Mouse (Mus musculus): ENCODE measurements around the gene Ebf1. TPM values are rescaled to one million over a fixed set of nuclear protein-coding genes. Genes with fewer than 3 reads are reported as not detected.

Gene Ebf1
- polyA plus RNA-seq, 1 experiment from 2014 or later = 12.1 TPM

GRCm38 (mm10) chr11:44654340-44655019, 37.4 kb downstream of the Ebf1 start:
- no peak overlapping the region for H3K4me2 ChIP-seq (replicated peaks)
- no peak overlapping the region for H3K9ac ChIP-seq
- no peaks in the 10 kb centered on the region for H3K27me3 ChIP-seq (replicated peaks)
- no peak overlapping the region for H3K27ac ChIP-seq
- no peaks in the 10 kb centered on the region for H3K36me3 ChIP-seq
- no peak for ATAC-seq
- no peak overlapping the region for H3K4me3 ChIP-seq (replicated peaks)
- WGBS = 73% methylated on average over 8 of the region's 8 CpGs
- H3K9me3 ChIP-seq = no peaks in the 10 kb centered on the region
- H3K4me1 ChIP-seq (replicated peaks) = no peaks in the 10 kb centered on the region

- no peak overlapping the region for H3K4me2 ChIP-seq (replicated peaks)
- no peak overlapping the region for H3K9ac ChIP-seq
- no peaks in the 10 kb centered on the region for H3K36me3 ChIP-seq
- no peak for ATAC-seq
- 54% methylated on average over 5 of the region's 5 CpGs for WGBS
- H3K4me3 ChIP-seq (replicated peaks) = no peak overlapping the region
- H3K4me1 ChIP-seq (replicated peaks) = no peaks in the 10 kb centered on the region
- no peaks in the 10 kb centered on the region for H3K9me3 ChIP-seq
- no peaks in the 10 kb centered on the region for H3K27me3 ChIP-seq (replicated peaks)
- no peak overlapping the region for H3K27ac ChIP-seq
Observed at GRCm38 (mm10) chr11:44655468-44655867, 38.4 kb downstream of the Ebf1 start.

GRCm38 (mm10) chr11:44656916-44657315, 39.8 kb downstream of the Ebf1 start:
- ATAC-seq = no peak
- Histone ChIP-seq H3K4me2 (replicated peaks) (no peak overlapping the region), H3K9me3 (no peaks in the 10 kb centered on the region), H3K27ac (no peak overlapping the region), H3K4me1 (replicated peaks) (no peaks in the 10 kb centered on the region), H3K4me3 (replicated peaks) (no peak overlapping the region), H3K9ac (no peak overlapping the region), H3K27me3 (replicated peaks) (no peaks in the 10 kb centered on the region; the same call in 1 of the 2 replicates), H3K36me3 (no peaks in the 10 kb centered on the region)

- Histone ChIP-seq H3K9me3 (no peaks in the 10 kb centered on the region), H3K4me1 (replicated peaks) (no peaks in the 10 kb centered on the region), H3K36me3 (no peaks in the 10 kb centered on the region), H3K9ac (no peak overlapping the region), H3K27ac (no peak overlapping the region), H3K4me2 (replicated peaks) (no peak overlapping the region), H3K27me3 (replicated peaks) (no peaks in the 10 kb centered on the region; the same call in 1 of the 2 replicates), H3K4me3 (replicated peaks) (no peak overlapping the region)
- ATAC-seq = no peak
- 67% methylated on average over 6 of the region's 6 CpGs for WGBS
Observed at GRCm38 (mm10) chr11:44657833-44658395, 40.8 kb downstream of the Ebf1 start.

- Histone ChIP-seq H3K4me1 (replicated peaks) (peaks cover 6% of the 10 kb centered on the region), H3K9ac (no peak overlapping the region), H3K27me3 (replicated peaks) (peaks cover 14% of the 10 kb centered on the region; the same call in 1 of the 2 replicates), H3K4me2 (replicated peaks) (no peak overlapping the region), H3K4me3 (replicated peaks) (no peak overlapping the region), H3K9me3 (no peaks in the 10 kb centered on the region), H3K36me3 (no peaks in the 10 kb centered on the region), H3K27ac (no peak overlapping the region)
- no peak for ATAC-seq
- WGBS = 75% methylated on average over 5 of the region's 5 CpGs
Observed at GRCm38 (mm10) chr11:44661875-44662274, 44.8 kb downstream of the Ebf1 start.

GRCm38 (mm10) chr11:44663609-44664141, 46.6 kb downstream of the Ebf1 start:
- WGBS = 71% methylated on average over 4 of the region's 4 CpGs
- ATAC-seq = no peak
- no peak overlapping the region for H3K4me2 ChIP-seq (replicated peaks)
- no peak overlapping the region for H3K9ac ChIP-seq
- no peak overlapping the region for H3K4me3 ChIP-seq (replicated peaks)
- peaks cover 14% of the 10 kb centered on the region; the same call in 1 of the 2 replicates for H3K27me3 ChIP-seq (replicated peaks)
- peaks cover 6% of the 10 kb centered on the region for H3K4me1 ChIP-seq (replicated peaks)
- no peaks in the 10 kb centered on the region for H3K36me3 ChIP-seq
- no peaks in the 10 kb centered on the region for H3K9me3 ChIP-seq
- no peak overlapping the region for H3K27ac ChIP-seq

GRCm38 (mm10) chr11:44665156-44665682, 48.1 kb downstream of the Ebf1 start:
- Histone ChIP-seq H3K27me3 (replicated peaks) (peaks cover 14% of the 10 kb centered on the region; the same call in 1 of the 2 replicates), H3K4me2 (replicated peaks) (peak overlapping the region; percentile 50), H3K4me1 (replicated peaks) (peaks cover 6% of the 10 kb centered on the region), H3K9me3 (no peaks in the 10 kb centered on the region), H3K27ac (0 out of 2 replicates have a peak overlapping the region, but pooled peaks have one; percentile 28), H3K9ac (peak overlapping the region; percentile 4; the same call in 1 of the 2 replicates), H3K36me3 (no peaks in the 10 kb centered on the region), H3K4me3 (replicated peaks) (peak overlapping the region; percentile 17)
- ATAC-seq = no peak
- WGBS = 12% methylated on average over 18 of the region's 18 CpGs

- Histone ChIP-seq H3K4me3 (replicated peaks) (no peak overlapping the region), H3K27me3 (replicated peaks) (peaks cover 14% of the 10 kb centered on the region; the same call in 1 of the 2 replicates), H3K4me2 (replicated peaks) (no peak overlapping the region), H3K36me3 (no peaks in the 10 kb centered on the region), H3K27ac (no peak overlapping the region), H3K4me1 (replicated peaks) (peaks cover 6% of the 10 kb centered on the region), H3K9me3 (no peaks in the 10 kb centered on the region), H3K9ac (no peak overlapping the region)
- WGBS = 59% methylated on average over 7 of the region's 7 CpGs
- ATAC-seq = no peak
Observed at GRCm38 (mm10) chr11:44665741-44666531, 48.8 kb downstream of the Ebf1 start.

GRCm38 (mm10) chr11:44666741-44667140, 49.6 kb downstream of the Ebf1 start:
- H3K36me3 ChIP-seq = no peaks in the 10 kb centered on the region
- peaks cover 6% of the 10 kb centered on the region for H3K4me1 ChIP-seq (replicated peaks)
- no peak overlapping the region for H3K9ac ChIP-seq
- no peak overlapping the region for H3K4me3 ChIP-seq (replicated peaks)
- no peak overlapping the region for H3K4me2 ChIP-seq (replicated peaks)
- 37% methylated on average over 4 of the region's 4 CpGs for WGBS
- H3K27ac ChIP-seq = no peak overlapping the region
- peaks cover 14% of the 10 kb centered on the region; the same call in 1 of the 2 replicates for H3K27me3 ChIP-seq (replicated peaks)
- no peaks in the 10 kb centered on the region for H3K9me3 ChIP-seq
- ATAC-seq = no peak

- Histone ChIP-seq H3K4me3 (replicated peaks) (no peak overlapping the region), H3K9me3 (no peaks in the 10 kb centered on the region), H3K4me1 (replicated peaks) (peaks cover 2% of the 10 kb centered on the region; the same call in 1 of the 2 replicates), H3K27ac (no peak overlapping the region), H3K27me3 (replicated peaks) (no peaks in the 10 kb centered on the region), H3K36me3 (no peaks in the 10 kb centered on the region), H3K9ac (no peak overlapping the region), H3K4me2 (replicated peaks) (no peak overlapping the region)
- WGBS = 90% methylated on average over 2 of the region's 2 CpGs
- ATAC-seq = no peak
Observed at GRCm38 (mm10) chr11:44681306-44681705, 64.2 kb downstream of the Ebf1 start.

- Histone ChIP-seq H3K9ac (no peak overlapping the region), H3K27me3 (replicated peaks) (no peaks in the 10 kb centered on the region), H3K36me3 (no peaks in the 10 kb centered on the region), H3K4me2 (replicated peaks) (no peak overlapping the region), H3K27ac (no peak overlapping the region), H3K9me3 (no peaks in the 10 kb centered on the region), H3K4me3 (replicated peaks) (no peak overlapping the region), H3K4me1 (replicated peaks) (peaks cover 2% of the 10 kb centered on the region; the same call in 1 of the 2 replicates)
- WGBS = 87% methylated on average over 4 of the region's 4 CpGs
- no peak for ATAC-seq
Observed at GRCm38 (mm10) chr11:44681995-44682394, 64.9 kb downstream of the Ebf1 start.

Data from intestine, embryonic 15.5 days (tissue).